Mouse (Mus musculus): Measurements from ENCODE around the gene Insl6. TPM values are rescaled to one million over a fixed set of nuclear protein-coding genes. Genes with fewer than 3 reads are reported as not detected.

Insl6 gene
- total and polyA plus RNA-seq, 3 experiments, result 5.1 to 11.2 (median 8.5) TPM

DNA sequence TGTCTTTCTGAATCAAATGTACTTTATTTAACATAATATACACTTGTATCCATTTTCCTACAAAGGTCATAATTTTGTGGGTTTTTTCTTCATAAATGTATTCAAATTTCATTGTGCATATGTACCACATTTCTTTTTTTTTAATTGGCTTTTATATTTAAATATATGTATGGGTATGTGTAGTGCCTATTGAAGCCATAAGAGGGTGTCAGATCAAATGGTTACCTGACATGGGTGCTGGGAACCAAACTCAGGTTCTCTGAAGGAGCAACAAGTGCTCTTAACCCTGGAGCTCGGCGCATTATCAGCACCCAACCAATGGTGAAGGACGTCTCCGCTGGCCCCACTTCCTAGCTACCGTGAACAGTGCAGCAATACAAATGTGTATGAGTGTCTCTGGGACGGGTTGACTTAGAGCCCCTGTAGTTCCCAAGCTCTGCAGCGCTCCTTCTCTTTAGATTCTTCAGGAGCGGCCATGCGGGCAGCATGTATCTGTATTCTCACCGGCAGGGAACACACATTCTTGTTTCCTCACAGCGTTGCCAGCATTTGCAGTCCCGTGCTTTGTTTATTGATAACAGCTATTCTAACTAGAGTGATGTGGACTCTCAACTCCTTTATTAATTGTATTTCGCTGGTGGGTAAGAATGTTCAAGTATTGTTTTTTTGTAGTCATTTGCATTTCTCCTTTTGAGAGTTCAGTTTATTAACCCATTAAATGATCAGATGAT, 1.8 kb upstream of the Insl6 start:
- Histone ChIP-seq H3K4me3 (replicated peaks in 1 of 3; ENCODE audit: low read depth in 2 of 3, low read length in 2 of 3, poor library complexity in 1 of 3) (no peak overlapping the region), H3K27me3 (replicated peaks) (no peaks in the 10 kb centered on the region), H3K4me2 (ENCODE audit: insufficient read depth, low read depth, poor library complexity, severe bottlenecking) (no peak overlapping the region), H3K79me2 (replicated peaks; ENCODE audit: control insufficient read depth, extremely low read depth, insufficient read depth, poor library complexity, severe bottlenecking) (no peaks in the 10 kb centered on the region; the same call in 1 of the 2 replicates), H3K9ac (ENCODE audit: insufficient read depth, low read depth) (no peak overlapping the region), H3K4me1 (ENCODE audit: control insufficient read depth in 1 of 2, insufficient read depth in 2 of 2) (peaks cover 0 to 8% of the 10 kb centered on the region in 2 experiments; a peak in 1 of 4 replicates), H3K9me3 (replicated peaks; ENCODE audit: low read length) (no peaks in the 10 kb centered on the region), H3K27ac (ENCODE audit: insufficient read depth, low read depth) (no peak overlapping the region), H3K36me3 (replicated peaks in 1 of 2; ENCODE audit: control insufficient read depth in 1 of 2, insufficient read depth in 1 of 2, low read length in 1 of 2) (no peaks in the 10 kb centered on the region)
- no peak for DNase-seq (ENCODE audit: extremely low read depth)
- TF ChIP-seq GABPA (IDR thresholded peaks at IDR 0.05; ENCODE audit: insufficient replicate concordance, low read depth, low read length), result no peak
- no peak for TF ChIP-seq ZNF384 (IDR thresholded peaks at IDR 0.05; ENCODE audit: low read depth, low read length)
- no peak for TF ChIP-seq PAX5 (IDR thresholded peaks at IDR 0.05; ENCODE audit: low read length)
- TF ChIP-seq E2F4 (IDR thresholded peaks at IDR 0.05; ENCODE audit: insufficient replicate concordance, low read depth, low read length), result no peak
- TF ChIP-seq RCOR1 (conservative IDR thresholded peaks at IDR 0.05; ENCODE audit: low read depth, low read length), result no peak
- no peak for TF ChIP-seq IRF4 (IDR thresholded peaks at IDR 0.05; ENCODE audit: low read depth, low read length)
- TF ChIP-seq EP300 (IDR thresholded peaks at IDR 0.05; ENCODE audit: low read length), result no peak
- no peak for TF ChIP-seq RAD21 (IDR thresholded peaks at IDR 0.05; ENCODE audit: low read depth, low read length)
- TF ChIP-seq CHD1 (IDR thresholded peaks at IDR 0.05; ENCODE audit: low read depth, low read length), result no peak
- TF ChIP-seq POLR2A (IDR thresholded peaks at IDR 0.05; ENCODE audit: low read depth, low read length), result no peak
- no peak for TF ChIP-seq SIN3A (IDR thresholded peaks at IDR 0.05; ENCODE audit: low read length)
- TF ChIP-seq NRF1 (IDR thresholded peaks at IDR 0.05; ENCODE audit: low read depth, low read length), result no peak
- no peak for TF ChIP-seq TCF12 (IDR thresholded peaks at IDR 0.05; ENCODE audit: low read depth, low read length)
- no peak for TF ChIP-seq JUND (conservative IDR thresholded peaks at IDR 0.05; ENCODE audit: low read depth, low read length)
- TF ChIP-seq USF2 (conservative IDR thresholded peaks at IDR 0.05; ENCODE audit: low read depth, low read length), result no peak
- no peak for TF ChIP-seq POLR2AphosphoS2 (IDR thresholded peaks at IDR 0.05; ENCODE audit: low read depth, low read length)
- TF ChIP-seq CTCF (conservative IDR thresholded peaks at IDR 0.05 in 1 of 2, IDR thresholded peaks at IDR 0.05 in 1 of 2; ENCODE audit: low read depth in 2 of 2, low read length in 2 of 2), result no peak
- TF ChIP-seq KAT2A (IDR thresholded peaks at IDR 0.05; ENCODE audit: insufficient replicate concordance, low read length), result no peak
- TF ChIP-seq BHLHE40 (IDR thresholded peaks at IDR 0.05; ENCODE audit: low read depth, low read length), result no peak
- TF ChIP-seq MXI1 (IDR thresholded peaks at IDR 0.05; ENCODE audit: low read depth, low read length), result no peak
- in situ Hi-C loops (cut with MboI; ENCODE audit: low pct_ligation_motif_present, low pct_unique_long_range_greater_than_20kb, low sequenced_read_pairs) (no loop called here), dilution Hi-C loops (cut with MboI; ENCODE audit: extremely low pct_ligation_motif_present, extremely low pct_unique_long_range_greater_than_20kb, low sequenced_read_pairs) (no loop called here)

- no peak overlapping the region for H3K27ac ChIP-seq (ENCODE audit: insufficient read depth, low read depth)
- no peaks in the 10 kb centered on the region for H3K27me3 ChIP-seq (replicated peaks)
- dilution Hi-C loops (cut with MboI; ENCODE audit: extremely low pct_ligation_motif_present, extremely low pct_unique_long_range_greater_than_20kb, low sequenced_read_pairs), result no loop called here
- no peaks in the 10 kb centered on the region for H3K9me3 ChIP-seq (replicated peaks; ENCODE audit: low read length)
- no peak for TF ChIP-seq PAX5 (IDR thresholded peaks at IDR 0.05; ENCODE audit: low read length)
- TF ChIP-seq POLR2A (IDR thresholded peaks at IDR 0.05; ENCODE audit: low read depth, low read length), result no peak
- TF ChIP-seq NELFE (IDR thresholded peaks at IDR 0.05; ENCODE audit: low read depth, low read length), result no peak
- no peak for TF ChIP-seq E2F4 (IDR thresholded peaks at IDR 0.05; ENCODE audit: insufficient replicate concordance, low read depth, low read length)
- no peak for TF ChIP-seq JUND (conservative IDR thresholded peaks at IDR 0.05; ENCODE audit: low read depth, low read length)
- no peak for TF ChIP-seq USF2 (conservative IDR thresholded peaks at IDR 0.05; ENCODE audit: low read depth, low read length)
- no peak for TF ChIP-seq ZC3H11A (IDR thresholded peaks at IDR 0.05; ENCODE audit: low read depth, low read length)
- TF ChIP-seq MAX (IDR thresholded peaks at IDR 0.05; ENCODE audit: low read length), result no peak
- no peak for TF ChIP-seq KAT2A (IDR thresholded peaks at IDR 0.05; ENCODE audit: insufficient replicate concordance, low read length)
- H3K4me3 ChIP-seq (replicated peaks in 1 of 3; ENCODE audit: low read depth in 2 of 3, low read length in 2 of 3, poor library complexity in 1 of 3), result no peak overlapping the region
- H3K4me1 ChIP-seq (ENCODE audit: control insufficient read depth in 1 of 2, insufficient read depth in 2 of 2), result peaks cover 0 to 8% of the 10 kb centered on the region in 2 experiments; a peak in 1 of 4 replicates
- no peaks in the 10 kb centered on the region; the same call in 1 of the 2 replicates for H3K79me2 ChIP-seq (replicated peaks; ENCODE audit: control insufficient read depth, extremely low read depth, insufficient read depth, poor library complexity, severe bottlenecking)
- H3K36me3 ChIP-seq (replicated peaks in 1 of 2; ENCODE audit: control insufficient read depth in 1 of 2, insufficient read depth in 1 of 2, low read length in 1 of 2), result no peaks in the 10 kb centered on the region
- in situ Hi-C loops (cut with MboI; ENCODE audit: low pct_ligation_motif_present, low pct_unique_long_range_greater_than_20kb, low sequenced_read_pairs), result no loop called here
- no peak overlapping the region for H3K4me2 ChIP-seq (ENCODE audit: insufficient read depth, low read depth, poor library complexity, severe bottlenecking)
- DNase-seq (ENCODE audit: extremely low read depth), result no peak
- H3K9ac ChIP-seq (ENCODE audit: insufficient read depth, low read depth), result no peak overlapping the region
Measured at GRCm38 (mm10) chr19:29326396-29326795, 1.2 kb upstream of the Insl6 start.

Measured in CH12.LX (cell line).